Mouse (Mus musculus) embryo, embryonic 10 days (tissue): ENCODE data around the gene Aicda.
"Not testable (repeated sequence)": the region's sequence is repeated elsewhere in the genome, so short reads cannot be mapped to it uniquely, and the experiment has no call there.

Experiments
- DNase-seq: peaks from one replicate; pipeline ENCODE4 v3.0.0-alpha.2; 2015; ENCODE audit warnings: low spot score

Gene Aicda

GRCm38 (mm10) chr6:122554102-122554501 lies 501 bp downstream of the Aicda start:
- no peak for DNase-seq

- DNase-seq: no peak
Measured at GRCm38 (mm10) chr6:122555266-122555665, 1.7 kb downstream of the Aicda start.

GRCm38 (mm10) chr6:122556959-122557561 lies 3.5 kb downstream of the Aicda start:
- peak; percentile 72 for DNase-seq

GRCm38 (mm10) chr6:122560427-122560826 lies 6.8 kb downstream of the Aicda start:
- peak; percentile 84 for DNase-seq

GRCm38 (mm10) chr6:122561005-122561404 lies 7.4 kb downstream of the Aicda start:
- DNase-seq: no peak

GRCm38 (mm10) chr6:122562463-122562862 lies 8.9 kb downstream of the Aicda start:
- peak; percentile 83 for DNase-seq

- DNase-seq: no peak
Measured at GRCm38 (mm10) chr6:122565070-122565784, 11.6 kb downstream of the Aicda start.

GRCm38 (mm10) chr6:122569113-122569512 lies 15.5 kb downstream of the Aicda start:
- no peak for DNase-seq

- DNase-seq: no peak
Measured at GRCm38 (mm10) chr6:122569762-122570161, 16.2 kb downstream of the Aicda start.

- no peak for DNase-seq
Measured at GRCm38 (mm10) chr6:122570695-122571616, 17.4 kb downstream of the Aicda start.

- no peak for DNase-seq
Measured at GRCm38 (mm10) chr6:122571617-122571959, 18.0 kb downstream of the Aicda start.

- DNase-seq: not testable (repeated sequence)
Measured at GRCm38 (mm10) chr6:122575037-122575436, 21.4 kb downstream of the Aicda start.

GRCm38 (mm10) chr6:122577030-122577429 lies 23.4 kb downstream of the Aicda start:
- no peak for DNase-seq

GRCm38 (mm10) chr6:122579086-122579485 lies 25.5 kb downstream of the Aicda start:
- no peak for DNase-seq

- no peak for DNase-seq
Measured at GRCm38 (mm10) chr6:122591027-122591758, 37.6 kb downstream of the Aicda start.

- no peak for DNase-seq
Measured at GRCm38 (mm10) chr6:122592905-122593304, 39.3 kb downstream of the Aicda start.

GRCm38 (mm10) chr6:122595637-122596036 lies 42.0 kb downstream of the Aicda start:
- peak; percentile 52 for DNase-seq

GRCm38 (mm10) chr6:122596608-122597007 lies 43.0 kb downstream of the Aicda start:
- no peak for DNase-seq

- no peak for DNase-seq
Measured at GRCm38 (mm10) chr6:122598014-122598413, 44.4 kb downstream of the Aicda start.

GRCm38 (mm10) chr6:122598436-122598835 lies 44.8 kb downstream of the Aicda start:
- DNase-seq: no peak

GRCm38 (mm10) chr6:122599054-122599737 lies 45.6 kb downstream of the Aicda start:
- no peak for DNase-seq
